Mouse (Mus musculus) heart, embryonic 16.5 days (tissue): ENCODE data around the gene Tmem247. TPM values are rescaled to one million over a fixed set of nuclear protein-coding genes. Genes with fewer than 3 reads are reported as not detected.
A peak's percentile ranks its signal among the peaks of the same experiment; 100 is the strongest.

ENCODE experiments used
- ATAC-seq: fragments of 200-750 bp; cut with Nextera tagmentation; replicated peaks from 2 replicates; pipeline ENCODE4 v1.8.0; 2017; ENCODE audit warnings: moderate number of reproducible peaks; ENCODE audit not compliant: insufficient read depth, low FRiP score; ENCODE audit errors: extremely low read depth
- H3K27ac ChIP-seq: fragments of 300-500 bp; sonication (generic); 2 replicates; pipeline ENCODE4 v1.5.1; 2014; ENCODE audit warnings: mild to moderate bottlenecking, low read length, control low read depth, moderate library complexity
- H3K27me3 ChIP-seq: fragments of 300-500 bp; sonication (generic); 2 replicates; pipeline ENCODE4 v1.6.1; 2014; ENCODE audit warnings: low read length, mixed read lengths; ENCODE audit not compliant: control insufficient read depth, insufficient read depth
- H3K36me3 ChIP-seq: fragments of 300-500 bp; sonication (generic); 2 replicates; pipeline ENCODE4 v1.6.1; 2014; ENCODE audit not compliant: control insufficient read depth, insufficient read depth
- H3K4me1 ChIP-seq: fragments of 300-500 bp; sonication (generic); 2 replicates; pipeline ENCODE4 v1.6.1; 2014; ENCODE audit warnings: low read length, mixed read lengths; ENCODE audit not compliant: control insufficient read depth, insufficient read depth
- H3K4me2 ChIP-seq: fragments of 300-500 bp; sonication (generic); 2 replicates; pipeline ENCODE4 v1.6.1; 2014; ENCODE audit warnings: low read depth, mild to moderate bottlenecking, control low read depth, low read length
- H3K4me3 ChIP-seq: fragments of 300-500 bp; sonication (generic); 2 replicates; pipeline ENCODE4 v1.5.1; 2014; ENCODE audit warnings: mild to moderate bottlenecking, control low read depth, low read length
- H3K9ac ChIP-seq: fragments of 300-500 bp; sonication (generic); 2 replicates; pipeline ENCODE4 v1.6.1; 2014; ENCODE audit warnings: low read length, control low read depth
- H3K9me3 ChIP-seq: fragments of 300-500 bp; sonication (generic); replicated peaks from 2 replicates; pipeline ENCODE4 v1.6.1; 2016; ENCODE audit warnings: low read length; ENCODE audit not compliant: control insufficient read depth
- WGBS: fragments of 180-500 bp; shearing (Covaris S2); extraction: QIAGEN DNeasy Blood & Tissue Kit; methylation state at CpG from one replicate; pipeline ENCODE4 v1.1.7; 2014; 5-methylcytosine and 5-hydroxymethylcytosine counted together
- polyA plus RNA-seq: library from polyadenylated mRNA; unstranded; fragments of >200 nt; fragmentation: Nextera tagmentation; extraction: Ambion mirVana; gene quantifications from 2 replicates; pipeline ENCODE4 v1.2.1, GENCODE M21; 2015

The Tmem247 gene
- polyA plus RNA-seq, 1 experiment from 2014 or later, result not detected

- Histone ChIP-seq H3K9ac (no peak overlapping the region), H3K4me3 (no peak overlapping the region), H3K4me2 (no peak overlapping the region), H3K9me3 (peaks cover 12% of the 10 kb centered on the region), H3K4me1 (no peaks in the 10 kb centered on the region; the same call in 1 of the 2 replicates), H3K27ac (no peak overlapping the region), H3K27me3 (peaks cover 2% of the 10 kb centered on the region; the same call in 1 of the 2 replicates), H3K36me3 (no peaks in the 10 kb centered on the region)
- ATAC-seq, result no peak
- 77% methylated on average over 6 of the region's 6 CpGs for WGBS
Observed at GRCm38 (mm10) chr17:86929355-86929754, 12.2 kb downstream of the Tmem247 start.

- Histone ChIP-seq H3K9me3 (peaks cover 12% of the 10 kb centered on the region), H3K36me3 (no peaks in the 10 kb centered on the region), H3K4me2 (no peak overlapping the region), H3K4me1 (no peaks in the 10 kb centered on the region; the same call in 1 of the 2 replicates), H3K27ac (no peak overlapping the region), H3K9ac (no peak overlapping the region), H3K4me3 (no peak overlapping the region), H3K27me3 (peaks cover 2% of the 10 kb centered on the region; the same call in 1 of the 2 replicates)
- no peak for ATAC-seq
Observed at GRCm38 (mm10) chr17:86929981-86930380, 12.8 kb downstream of the Tmem247 start.

DNA sequence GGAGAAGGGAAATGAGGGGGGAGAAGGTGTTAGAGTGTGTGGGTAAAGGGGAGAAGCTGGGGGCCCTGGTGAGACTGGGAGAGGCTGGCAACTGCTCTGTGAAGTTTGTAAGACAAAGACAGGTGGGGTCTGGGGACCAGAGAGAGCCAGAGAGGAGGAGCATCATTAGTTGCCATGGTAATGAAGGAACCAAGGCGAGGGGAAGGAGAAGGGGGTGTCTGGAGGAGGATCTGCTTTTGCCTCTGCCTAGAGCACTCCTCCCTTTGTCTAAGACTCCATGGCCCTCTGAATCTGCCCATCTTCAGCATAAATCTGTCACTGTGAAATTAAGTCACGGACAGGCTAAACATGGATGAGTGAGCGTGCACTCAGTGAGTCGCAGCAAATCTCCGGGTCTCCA is 15.7 kb downstream of the Tmem247 start:
- no peak overlapping the region for H3K4me3 ChIP-seq
- 40% methylated on average over 5 of the region's 5 CpGs for WGBS
- no peaks in the 10 kb centered on the region for H3K9me3 ChIP-seq
- peaks cover 8% of the 10 kb centered on the region for H3K4me1 ChIP-seq
- H3K36me3 ChIP-seq, result no peaks in the 10 kb centered on the region
- peaks cover 2% of the 10 kb centered on the region; the same call in 1 of the 2 replicates for H3K27me3 ChIP-seq
- no peak overlapping the region for H3K4me2 ChIP-seq
- ATAC-seq, result no peak
- no peak overlapping the region for H3K27ac ChIP-seq
- H3K9ac ChIP-seq, result no peak overlapping the region

- H3K4me1 ChIP-seq, result peaks cover 12% of the 10 kb centered on the region
- H3K27ac ChIP-seq, result peak overlapping the region; percentile 70
- no peak overlapping the region; the same call in 1 of the 2 replicates for H3K9ac ChIP-seq
- H3K27me3 ChIP-seq, result peaks cover 2% of the 10 kb centered on the region; the same call in 1 of the 2 replicates
- peak overlapping the region; percentile 77 for H3K4me2 ChIP-seq
- H3K9me3 ChIP-seq, result no peaks in the 10 kb centered on the region
- no peak for ATAC-seq
- H3K36me3 ChIP-seq, result no peaks in the 10 kb centered on the region
- H3K4me3 ChIP-seq, result no peak overlapping the region
- WGBS, result 40% methylated on average over 2 of the region's 2 CpGs
Observed at GRCm38 (mm10) chr17:86937064-86937463, 19.9 kb downstream of the Tmem247 start.

- peak overlapping the region; percentile 77 for H3K4me2 ChIP-seq
- H3K4me1 ChIP-seq, result peaks cover 12% of the 10 kb centered on the region
- no peaks in the 10 kb centered on the region for H3K36me3 ChIP-seq
- WGBS, result 4% methylated on average over 20 of the region's 20 CpGs
- peak overlapping the region; percentile 70 for H3K27ac ChIP-seq
- peaks cover 2% of the 10 kb centered on the region; the same call in 1 of the 2 replicates for H3K27me3 ChIP-seq
- peak; percentile 92 for ATAC-seq
- H3K9ac ChIP-seq, result peak overlapping the region; percentile 64
- H3K4me3 ChIP-seq, result peak overlapping the region; percentile 53
- H3K9me3 ChIP-seq, result no peaks in the 10 kb centered on the region
Observed at GRCm38 (mm10) chr17:86937497-86938155, 20.5 kb downstream of the Tmem247 start.

GRCm38 (mm10) chr17:86938683-86939082 is 21.5 kb downstream of the Tmem247 start:
- peaks cover 2% of the 10 kb centered on the region; the same call in 1 of the 2 replicates for H3K27me3 ChIP-seq
- H3K4me3 ChIP-seq, result no peak overlapping the region
- H3K27ac ChIP-seq, result no peak overlapping the region
- no peak for ATAC-seq
- H3K4me1 ChIP-seq, result peaks cover 12% of the 10 kb centered on the region
- no peak overlapping the region for H3K4me2 ChIP-seq
- H3K36me3 ChIP-seq, result no peaks in the 10 kb centered on the region
- H3K9ac ChIP-seq, result no peak overlapping the region
- WGBS, result 69% methylated on average over 7 of the region's 7 CpGs
- no peaks in the 10 kb centered on the region for H3K9me3 ChIP-seq

GRCm38 (mm10) chr17:86942112-86942511 is 25.0 kb downstream of the Tmem247 start:
- WGBS, result 68% methylated on average over 6 of the region's 6 CpGs
- Histone ChIP-seq H3K27me3 (no peaks in the 10 kb centered on the region), H3K4me1 (peaks cover 11% of the 10 kb centered on the region), H3K4me3 (no peak overlapping the region), H3K9ac (no peak overlapping the region), H3K9me3 (no peaks in the 10 kb centered on the region), H3K4me2 (no peak overlapping the region), H3K36me3 (no peaks in the 10 kb centered on the region), H3K27ac (no peak overlapping the region)
- no peak for ATAC-seq

DNA sequence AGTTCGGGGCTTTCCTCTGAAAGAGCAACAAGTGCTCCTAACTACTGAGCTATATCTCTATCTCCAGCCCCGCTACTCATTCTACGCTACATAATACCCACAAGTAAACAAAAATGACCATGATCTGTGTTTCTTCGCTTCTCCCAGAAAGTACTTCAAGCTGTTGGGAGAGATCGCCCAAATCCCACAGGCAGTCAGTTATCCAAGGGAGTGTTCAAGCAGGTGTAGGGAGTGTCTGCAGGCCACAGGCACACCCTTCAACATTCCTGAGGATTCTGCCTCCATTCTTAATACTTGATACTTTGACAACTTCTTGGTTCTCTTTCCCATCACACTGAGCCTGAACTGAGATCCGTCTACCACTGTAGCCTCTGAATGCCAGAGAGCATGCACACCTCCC is 26.0 kb downstream of the Tmem247 start:
- WGBS, result 82% methylated on average over 6 of the region's 6 CpGs
- H3K4me3 ChIP-seq, result no peak overlapping the region
- no peak overlapping the region for H3K4me2 ChIP-seq
- no peaks in the 10 kb centered on the region for H3K9me3 ChIP-seq
- peaks cover 3% of the 10 kb centered on the region for H3K4me1 ChIP-seq
- no peak for ATAC-seq
- no peaks in the 10 kb centered on the region for H3K36me3 ChIP-seq
- H3K27ac ChIP-seq, result no peak overlapping the region
- no peak overlapping the region for H3K9ac ChIP-seq
- no peaks in the 10 kb centered on the region for H3K27me3 ChIP-seq

DNA sequence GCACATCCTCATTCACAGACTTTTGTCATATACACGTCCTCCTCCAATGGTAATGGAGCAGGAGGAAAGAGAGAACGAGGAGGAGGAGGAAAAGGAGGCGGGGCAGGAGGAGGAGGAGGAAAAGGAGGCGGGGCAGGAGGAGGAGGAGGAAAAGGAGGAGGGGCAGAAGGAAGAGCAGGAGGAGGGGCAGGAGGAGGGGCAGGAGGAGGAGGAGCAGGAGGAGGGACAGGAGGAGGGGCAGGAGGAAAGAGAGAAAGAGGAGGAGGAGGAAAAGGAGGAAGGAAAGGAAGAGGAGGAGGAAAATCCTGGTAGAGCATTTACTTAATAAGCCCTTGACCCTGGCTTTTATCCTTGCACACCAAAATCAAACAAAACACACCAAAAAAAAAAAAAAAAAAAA is 28.9 kb downstream of the Tmem247 start:
- Histone ChIP-seq H3K27me3 (no peaks in the 10 kb centered on the region), H3K27ac (no peak overlapping the region), H3K4me1 (no peaks in the 10 kb centered on the region), H3K36me3 (no peaks in the 10 kb centered on the region), H3K4me3 (no peak overlapping the region), H3K9ac (no peak overlapping the region), H3K4me2 (no peak overlapping the region), H3K9me3 (no peaks in the 10 kb centered on the region)
- no peak for ATAC-seq
- WGBS, result 56% methylated on average over 4 of the region's 4 CpGs
